14 mouse cellular contexts compared by ENCODE assay signal in the genomic region with DNA sequence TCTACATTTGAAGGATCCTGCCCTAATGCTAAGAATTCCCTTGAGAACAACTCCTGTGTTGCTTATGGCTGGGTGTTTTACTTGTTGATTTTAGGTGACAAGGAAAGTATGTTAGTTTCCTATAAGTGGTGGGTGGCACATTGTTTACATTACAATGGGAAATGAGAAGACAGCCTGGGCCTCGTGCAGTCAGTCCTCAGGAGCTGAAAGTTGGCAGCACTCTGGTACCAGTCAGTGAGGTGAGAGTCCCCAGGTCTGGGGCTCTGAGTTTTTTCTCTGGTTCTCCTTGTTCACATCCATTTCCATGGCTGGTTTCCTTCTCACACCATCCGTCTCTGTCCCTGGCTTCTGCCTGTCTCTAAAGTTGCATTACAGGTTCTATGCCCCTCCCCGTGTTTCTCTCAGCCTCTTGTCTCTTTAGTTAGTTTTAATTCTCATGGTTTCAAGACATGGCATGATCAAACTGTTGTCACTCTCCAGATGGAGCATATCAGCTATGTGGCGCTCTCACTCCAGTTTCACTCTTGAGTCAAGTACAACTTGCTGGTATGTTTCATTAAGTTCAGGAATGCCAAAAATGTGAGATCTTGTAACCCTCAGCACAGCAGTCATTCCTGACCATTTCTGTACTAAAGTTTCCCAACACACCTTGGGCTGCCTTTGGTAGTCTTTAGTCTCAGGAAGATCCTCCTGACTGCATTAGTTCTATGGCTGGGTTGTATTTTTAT. TPM values are rescaled to one million over a fixed set of nuclear protein-coding genes. Genes with fewer than 3 reads are reported as not detected.
DNase-seq lines count a peak whose midpoint lies in the region; ATAC-seq and TF ChIP-seq lines count a peak whose summit lies in the region.
"Had no signal": no experiment of that assay in that cellular context is flagged by ENCODE, and none has a peak within 500 bp of the region (broad histone marks: within the 10 kb centered on the region; RNA-seq: fewer than 3 reads in every experiment).

No protein-coding gene starts in this region.

- DNase-seq in embryo, embryonic 10.5 days (ENCODE audit: low spot score): peak; percentile 36
- no peak for DNase-seq in embryo, embryonic 11 days
- DNase-seq in Patski (ENCODE audit: low read depth, low spot score): peak; percentile 51
- peak; percentile 49 for DNase-seq in kidney, postnatal 10 days
- DNase-seq in lung, postnatal 14 days: peak; percentile 47
- DNase-seq in left cerebral cortex, postnatal 4 days: no peak
- DNase-seq in spleen, postnatal 36 days (ENCODE audit: low spot score in 2 of 2): no peak
- no peak for DNase-seq in layer of hippocampus, adult 9-11 months
- DNase-seq: adrenal gland, adult 2 months; B cell, adult 2 months; heart, adult 18-20 months had no signal

- no peaks in the 10 kb centered on the region for H3K27me3 ChIP-seq in Patski
- H3K27me3 ChIP-seq: forebrain, embryonic 15.5 days; hindbrain, embryonic 12.5 days had no signal

- TF ChIP-seq CTCF in Patski (IDR thresholded peaks at IDR 0.05): peak; percentile 56

- peak; percentile 92 for ATAC-seq in Patski
- ATAC-seq: forebrain, embryonic 15.5 days had no signal

- CTCF ChIA-PET in Patski (lab: Charles Lee): interaction anchor here (1.4 kb wide), 1 partner anchor 9 kb away, joined by 4 read pairs; no protein-coding TSS in a partner anchor

- POLR2A ChIA-PET in Patski (lab: Charles Lee): no interaction called here

- intact Hi-C loops in left cerebral cortex, postnatal 4 days (cut with DNase I): no loop called here

- in situ Hi-C loops in Patski (cut with MboI; ENCODE audit: low pct_unique_long_range_greater_than_20kb): loop anchor here (5.0 kb wide), 1 partner anchor 73 kb away; no protein-coding TSS in a partner anchor

RNA-seq across cellular contexts. Expression of gene Exph5, which starts 24.1 kb away (rescaled TPM):
- 0.76 TPM for polyA plus RNA-seq in Patski (2021)
- under 1 TPM; 0.78 to 0.89 TPM for total RNA-seq in left cerebral cortex, postnatal 4 days (2021)
- total RNA-seq: MEL had no signal
- polyA plus RNA-seq: adrenal gland, adult 2 months had no signal

RNA-seq across cellular contexts. Expression of gene Kdelc2, which starts 58.3 kb away (rescaled TPM):
- polyA plus RNA-seq in Patski (2021): 32.3 TPM
- 1 to 10 TPM; 5.7 to 6.6 TPM for total RNA-seq in left cerebral cortex, postnatal 4 days (2021)

Comparison
In these comparisons a context has a peak if more than half of its experiments do, and no peak if none do; other contexts are left out.
1. DNase-seq: peak in embryo, embryonic 10.5 days (single experiment), Patski (single experiment), kidney, postnatal 10 days (single experiment) and lung, postnatal 14 days (single experiment); none in embryo, embryonic 11 days (single experiment), left cerebral cortex, postnatal 4 days (single experiment), spleen, postnatal 36 days (0 of 2) and layer of hippocampus, adult 9-11 months (single experiment).